Mouse (Mus musculus) large intestine, adult 2 months (tissue): ENCODE measurements around the gene Wnt7a. TPM values are rescaled to one million over a fixed set of nuclear protein-coding genes. Genes with fewer than 3 reads are reported as not detected.

Experiments used
- DNase-seq: peaks from one replicate; pipeline ENCODE4 v3.0.0-alpha.2; 2012; ENCODE audit warnings: low read depth, low spot score
- WGBS: fragments of 180-500 bp; shearing (Covaris S2); methylation state at CpG from one replicate; pipeline ENCODE4 v1.1.7; 2018; 5-methylcytosine and 5-hydroxymethylcytosine counted together
- polyA plus RNA-seq: library from polyadenylated mRNA; depleted of rRNA; stranded (reverse); fragments of >200 nt; gene quantifications from 2 replicates; pipeline ENCODE4 v1.2.3, GENCODE M21; 2012; rRNA removed

Wnt7a gene
- polyA plus RNA-seq, 1 experiment, result not detected

GRCm38 (mm10) chr6:91349620-91350019, 61.5 kb downstream of the Wnt7a start:
- DNase-seq, result no peak
- 49% methylated on average over 9 of the region's 9 CpGs for WGBS

- DNase-seq, result no peak
- WGBS, result 48% methylated on average over 7 of the region's 7 CpGs
Measured at GRCm38 (mm10) chr6:91347721-91348120, 63.4 kb downstream of the Wnt7a start.

GRCm38 (mm10) chr6:91346906-91347156, 64.3 kb downstream of the Wnt7a start:
- DNase-seq, result no peak
- WGBS, result 60% methylated on average over 3 of the region's 3 CpGs

- no peak for DNase-seq
- 34% methylated on average over 10 of the region's 10 CpGs for WGBS
Measured at GRCm38 (mm10) chr6:91346071-91346905, 64.9 kb downstream of the Wnt7a start.

- WGBS, result 72% methylated on average over 5 of the region's 5 CpGs
Measured at GRCm38 (mm10) chr6:91345091-91345490, 66.1 kb downstream of the Wnt7a start.

GRCm38 (mm10) chr6:91339612-91340246, 71.4 kb downstream of the Wnt7a start:
- no peak for DNase-seq
- 63% methylated on average over 8 of the region's 8 CpGs for WGBS

More at GRCm38 (mm10) chr6:91345091-91345490, 66.1 kb downstream of the Wnt7a start:
- DNase-seq, result no peak

- DNase-seq, result no peak
- WGBS, result 63% methylated on average over 1 of the region's 1 CpGs
Measured at GRCm38 (mm10) chr6:91335470-91335869, 75.7 kb downstream of the Wnt7a start.

GRCm38 (mm10) chr6:91331886-91332285, 79.3 kb downstream of the Wnt7a start:
- WGBS, result 86% methylated on average over 8 of the region's 8 CpGs
- no peak for DNase-seq

GRCm38 (mm10) chr6:91325556-91325955, 85.6 kb downstream of the Wnt7a start:
- WGBS, result 90% methylated on average over 4 of the region's 4 CpGs

GRCm38 (mm10) chr6:91324752-91325151, 86.4 kb downstream of the Wnt7a start:
- WGBS, result 84% methylated on average over 11 of the region's 11 CpGs

More at GRCm38 (mm10) chr6:91325556-91325955, 85.6 kb downstream of the Wnt7a start:
- no peak for DNase-seq

GRCm38 (mm10) chr6:91322001-91322772, 89.0 kb downstream of the Wnt7a start:
- DNase-seq, result no peak
- 57% methylated on average over 9 of the region's 9 CpGs for WGBS

More at GRCm38 (mm10) chr6:91324752-91325151, 86.4 kb downstream of the Wnt7a start:
- DNase-seq, result no peak

Other genes starting within 250 kb of the Wnt7a start
- gene Fbln2, start 198.9 kb downstream of the Wnt7a start, polyA plus RNA-seq, result 19.5 and 20.2 TPM in 2 replicates
- 9.0 and 10.3 TPM in 2 replicates for gene Chchd4, start 62.2 kb upstream of the Wnt7a start, polyA plus RNA-seq
- 24.2 and 40.7 TPM in 2 replicates for gene Tmem43, start 62.3 kb upstream of the Wnt7a start, polyA plus RNA-seq
- 4.4 and 5.9 TPM in 2 replicates for gene Xpc, start 104.5 kb upstream of the Wnt7a start, polyA plus RNA-seq
- gene Lsm3, start 104.6 kb upstream of the Wnt7a start, polyA plus RNA-seq, result 50.7 and 61.2 TPM in 2 replicates